Mouse (Mus musculus): ENCODE results near the gene Tmem229b. TPM values are rescaled to one million over a fixed set of nuclear protein-coding genes. Genes with fewer than 3 reads are reported as not detected.

The Tmem229b gene
- polyA plus RNA-seq, 1 experiment = 80.8 TPM

- H3K4me3 ChIP-seq (replicated peaks; ENCODE audit: insufficient read depth, low read depth, low read length) = no peak overlapping the region
- no peak for TF ChIP-seq CTCF (IDR thresholded peaks at IDR 0.05; ENCODE audit: borderline replicate concordance, insufficient read depth, low read depth, low read length)
- no peak for TF ChIP-seq POLR2A (IDR thresholded peaks at IDR 0.05; ENCODE audit: borderline replicate concordance, insufficient read depth, low read length)
- peak overlapping the region; percentile 77 for H3K27ac ChIP-seq (ENCODE audit: insufficient read depth, low read length)
- peaks cover 52% of the 10 kb centered on the region for H3K4me1 ChIP-seq (ENCODE audit: control insufficient read depth, insufficient read depth, low read length)
- no peaks in the 10 kb centered on the region for H3K27me3 ChIP-seq (ENCODE audit: control insufficient read depth, insufficient read depth, low read length)
- DNase-seq = peak; percentile 45 to 51
- 21% methylated on average over 9 of the region's 9 CpGs for WGBS
These were observed 25.2 kb downstream of the Tmem229b start for GRCm38 (mm10) chr12:78981938-78982825.

- no peak overlapping the region for H3K4me3 ChIP-seq (replicated peaks; ENCODE audit: insufficient read depth, low read depth, low read length)
- TF ChIP-seq CTCF (IDR thresholded peaks at IDR 0.05; ENCODE audit: borderline replicate concordance, insufficient read depth, low read depth, low read length) (no peak), POLR2A (IDR thresholded peaks at IDR 0.05; ENCODE audit: borderline replicate concordance, insufficient read depth, low read length) (no peak)
- H3K27me3 ChIP-seq (ENCODE audit: control insufficient read depth, insufficient read depth, low read length) = no peaks in the 10 kb centered on the region
- H3K4me1 ChIP-seq (ENCODE audit: control insufficient read depth, insufficient read depth, low read length) = peaks cover 57% of the 10 kb centered on the region
- DNase-seq = no peak
- H3K27ac ChIP-seq (ENCODE audit: insufficient read depth, low read length) = peak overlapping the region; percentile 44
- WGBS = 22% methylated on average over 2 of the region's 2 CpGs
These were observed 26.3 kb downstream of the Tmem229b start for GRCm38 (mm10) chr12:78981131-78981530.

GRCm38 (mm10) chr12:78980683-78981091, 26.7 kb downstream of the Tmem229b start:
- Histone ChIP-seq H3K27ac (ENCODE audit: insufficient read depth, low read length) (peak overlapping the region; percentile 44), H3K4me3 (replicated peaks; ENCODE audit: insufficient read depth, low read depth, low read length) (no peak overlapping the region), H3K4me1 (ENCODE audit: control insufficient read depth, insufficient read depth, low read length) (peaks cover 57% of the 10 kb centered on the region), H3K27me3 (ENCODE audit: control insufficient read depth, insufficient read depth, low read length) (no peaks in the 10 kb centered on the region)
- TF ChIP-seq CTCF (IDR thresholded peaks at IDR 0.05; ENCODE audit: borderline replicate concordance, insufficient read depth, low read depth, low read length) (no peak), POLR2A (IDR thresholded peaks at IDR 0.05; ENCODE audit: borderline replicate concordance, insufficient read depth, low read length) (no peak)
- DNase-seq = no peak
- WGBS = 50% methylated on average over 5 of the region's 5 CpGs

DNA sequence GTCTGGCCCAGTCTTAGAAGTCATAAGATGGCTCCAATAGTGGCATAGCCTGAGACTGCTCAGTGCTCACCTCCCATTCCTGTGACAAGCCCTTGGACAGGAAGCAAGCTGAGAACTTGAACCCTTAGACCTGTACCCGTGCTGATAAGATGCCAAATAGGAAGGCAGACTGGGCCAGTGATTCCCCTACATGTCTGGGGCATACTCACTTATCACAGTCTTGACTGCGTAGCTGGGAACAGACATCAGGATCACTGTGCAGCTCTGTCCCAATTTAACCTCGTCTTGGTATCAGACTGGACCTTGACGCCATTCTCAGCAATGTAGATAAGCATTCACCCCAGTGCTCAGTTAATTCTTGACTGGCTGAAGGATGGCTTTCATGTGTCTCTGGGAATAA, 29.9 kb downstream of the Tmem229b start:
- TF ChIP-seq POLR2A (IDR thresholded peaks at IDR 0.05; ENCODE audit: borderline replicate concordance, insufficient read depth, low read length) (no peak), CTCF (IDR thresholded peaks at IDR 0.05; ENCODE audit: borderline replicate concordance, insufficient read depth, low read depth, low read length) (no peak)
- H3K27me3 ChIP-seq (ENCODE audit: control insufficient read depth, insufficient read depth, low read length) = no peaks in the 10 kb centered on the region
- no peak overlapping the region for H3K4me3 ChIP-seq (replicated peaks; ENCODE audit: insufficient read depth, low read depth, low read length)
- H3K27ac ChIP-seq (ENCODE audit: insufficient read depth, low read length) = no peak overlapping the region
- WGBS = 89% methylated on average over 4 of the region's 4 CpGs
- no peak for DNase-seq
- peaks cover 57% of the 10 kb centered on the region for H3K4me1 ChIP-seq (ENCODE audit: control insufficient read depth, insufficient read depth, low read length)

GRCm38 (mm10) chr12:78977078-78977477, 30.3 kb downstream of the Tmem229b start:
- 51% methylated on average over 4 of the region's 4 CpGs for WGBS
- Histone ChIP-seq H3K27me3 (ENCODE audit: control insufficient read depth, insufficient read depth, low read length) (no peaks in the 10 kb centered on the region), H3K4me1 (ENCODE audit: control insufficient read depth, insufficient read depth, low read length) (peaks cover 58% of the 10 kb centered on the region), H3K4me3 (replicated peaks; ENCODE audit: insufficient read depth, low read depth, low read length) (no peak overlapping the region), H3K27ac (ENCODE audit: insufficient read depth, low read length) (peak overlapping the region; percentile 26; the same call in 1 of the 2 replicates)
- TF ChIP-seq CTCF (IDR thresholded peaks at IDR 0.05; ENCODE audit: borderline replicate concordance, insufficient read depth, low read depth, low read length) = no peak
- TF ChIP-seq POLR2A (IDR thresholded peaks at IDR 0.05; ENCODE audit: borderline replicate concordance, insufficient read depth, low read length) = no peak
- DNase-seq = no peak

GRCm38 (mm10) chr12:78975836-78976235, 31.6 kb downstream of the Tmem229b start:
- TF ChIP-seq POLR2A (IDR thresholded peaks at IDR 0.05; ENCODE audit: borderline replicate concordance, insufficient read depth, low read length) = no peak
- no peak for TF ChIP-seq CTCF (IDR thresholded peaks at IDR 0.05; ENCODE audit: borderline replicate concordance, insufficient read depth, low read depth, low read length)
- H3K27ac ChIP-seq (ENCODE audit: insufficient read depth, low read length) = no peak overlapping the region
- 94% methylated on average over 4 of the region's 4 CpGs for WGBS
- H3K27me3 ChIP-seq (ENCODE audit: control insufficient read depth, insufficient read depth, low read length) = no peaks in the 10 kb centered on the region
- H3K4me1 ChIP-seq (ENCODE audit: control insufficient read depth, insufficient read depth, low read length) = peaks cover 58% of the 10 kb centered on the region
- H3K4me3 ChIP-seq (replicated peaks; ENCODE audit: insufficient read depth, low read depth, low read length) = no peak overlapping the region
- no peak for DNase-seq

DNA sequence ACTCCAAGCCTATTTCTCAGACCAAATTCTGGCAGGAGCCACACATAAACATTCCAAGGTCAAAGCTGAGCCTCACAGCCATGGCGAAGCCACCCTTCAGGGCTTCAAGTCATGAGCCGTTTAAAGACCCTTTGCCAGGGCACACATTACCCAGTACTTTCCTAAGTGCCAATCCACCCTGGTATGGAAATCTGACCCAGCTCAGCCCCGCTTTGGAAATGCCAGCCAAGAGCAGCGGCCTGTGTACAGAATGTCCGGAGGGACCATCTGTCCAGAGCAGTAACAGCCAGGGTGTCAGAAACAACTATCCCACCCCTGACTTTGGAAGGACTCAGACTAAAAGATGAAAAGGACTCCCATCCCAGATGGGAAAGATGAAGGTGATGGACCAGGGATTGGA, 32.7 kb downstream of the Tmem229b start:
- H3K4me1 ChIP-seq (ENCODE audit: control insufficient read depth, insufficient read depth, low read length) = peaks cover 60% of the 10 kb centered on the region

DNA sequence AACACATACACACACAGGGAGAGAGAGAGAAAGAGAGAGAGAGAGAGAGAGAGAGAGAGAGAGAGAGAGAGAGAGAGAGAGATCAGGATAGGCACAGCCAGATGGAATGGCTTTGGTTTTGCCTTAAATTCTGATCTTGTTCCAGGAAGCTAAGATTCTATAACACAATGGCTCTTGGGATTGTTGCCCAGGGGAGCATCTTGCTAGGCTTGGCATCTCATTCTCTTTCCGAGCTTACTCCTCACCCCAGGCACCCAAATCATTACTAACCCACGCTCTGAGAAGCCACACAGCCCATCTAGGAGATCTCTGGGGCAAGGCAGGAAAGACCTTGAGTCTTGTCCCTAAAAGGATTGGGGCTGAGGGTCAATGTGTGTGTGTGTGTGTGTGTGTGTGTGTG, 33.6 kb downstream of the Tmem229b start:
- peaks cover 63% of the 10 kb centered on the region for H3K4me1 ChIP-seq (ENCODE audit: control insufficient read depth, insufficient read depth, low read length)
- DNase-seq = no peak
- no peaks in the 10 kb centered on the region for H3K27me3 ChIP-seq (ENCODE audit: control insufficient read depth, insufficient read depth, low read length)
- TF ChIP-seq POLR2A (IDR thresholded peaks at IDR 0.05; ENCODE audit: borderline replicate concordance, insufficient read depth, low read length) = no peak
- no peak for TF ChIP-seq CTCF (IDR thresholded peaks at IDR 0.05; ENCODE audit: borderline replicate concordance, insufficient read depth, low read depth, low read length)
- H3K27ac ChIP-seq (ENCODE audit: insufficient read depth, low read length) = peak overlapping the region; percentile 99
- H3K4me3 ChIP-seq (replicated peaks; ENCODE audit: insufficient read depth, low read depth, low read length) = no peak overlapping the region
- WGBS = 7% methylated on average over 2 of the region's 2 CpGs

More for the DNA sequence above, 32.7 kb downstream of the Tmem229b start:
- WGBS = 8% methylated on average over 5 of the region's 5 CpGs
- DNase-seq = peak; percentile 80 to 86
- TF ChIP-seq POLR2A (IDR thresholded peaks at IDR 0.05; ENCODE audit: borderline replicate concordance, insufficient read depth, low read length) (no peak), CTCF (IDR thresholded peaks at IDR 0.05; ENCODE audit: borderline replicate concordance, insufficient read depth, low read depth, low read length) (no peak)
- Histone ChIP-seq H3K4me3 (replicated peaks; ENCODE audit: insufficient read depth, low read depth, low read length) (no peak overlapping the region), H3K27ac (ENCODE audit: insufficient read depth, low read length) (peak overlapping the region; percentile 99), H3K27me3 (ENCODE audit: control insufficient read depth, insufficient read depth, low read length) (no peaks in the 10 kb centered on the region)
